Mouse (Mus musculus) embryonic stem cell, embryonic (primary cell): ENCODE data around the gene Narfl.

ENCODE experiments used
- CTCF ChIA-PET, 4 experiments: fragments of 300-600 bp in 2 of 4; fragments of 350-600 bp in 2 of 4; sonication (Branson Sonifier 250); formaldehyde crosslinking; loops; one replicate each; lab custom pipeline; 2022; ENCODE audit warnings: inconsistent platforms in 2 of 4; lab: Charles Lee
- POLR2A ChIA-PET, 4 experiments: fragments of 300-600 bp in 2 of 4; fragments of 350-600 bp in 2 of 4; sonication (Branson Sonifier 250); formaldehyde crosslinking; loops; one replicate each; lab custom pipeline; 2022; ENCODE audit warnings: antibody characterized with exemption in 4 of 4, inconsistent platforms in 1 of 4; lab: Charles Lee

The Narfl gene

GRCm38 (mm10) chr17:25825984-25826570, 52.5 kb downstream of the Narfl start:
- POLR2A ChIA-PET = interaction anchor here in 2 of 4 experiments (0.9 to 4.4 kb wide), 8 partner anchors 7 to 286 kb away, joined by 3 to 44 read pairs (median 4); partner anchors contain the start of genes Haghl (in 1 of the 2), Rhbdl1 (in 1 of the 2) and Stub1 (in 1 of the 2)
- CTCF ChIA-PET = no interaction called here

DNA sequence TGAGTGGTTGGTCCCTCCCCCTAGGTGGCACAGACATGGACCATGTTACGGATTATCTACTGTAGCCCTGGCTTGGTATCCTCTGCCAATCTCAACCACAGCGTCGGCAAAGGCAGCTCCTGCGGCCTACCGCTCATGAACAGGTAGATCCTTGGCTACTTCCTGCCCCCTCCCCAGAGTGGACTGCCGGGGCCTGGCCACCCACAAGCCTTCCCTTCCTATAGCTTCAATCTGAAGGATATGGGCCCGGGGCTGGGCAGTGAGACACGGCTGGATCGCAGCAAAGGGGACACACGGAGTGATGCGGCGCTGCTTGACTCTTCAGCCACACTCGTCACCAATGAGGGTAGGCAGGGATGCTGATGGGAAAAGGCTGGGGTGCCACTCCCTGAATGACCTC, 53.4 kb downstream of the Narfl start:
- CTCF ChIA-PET = no interaction called here
- POLR2A ChIA-PET = interaction anchor here in 2 of 4 experiments (0.6 to 9.2 kb wide), 10 partner anchors 9 to 562 kb away, joined by 3 to 92 read pairs (median 3); partner anchors contain the start of genes Capn15 (in 1 of the 2), Rhbdl1 (in 1 of the 2) and Wfikkn1 (in 1 of the 2)

DNA sequence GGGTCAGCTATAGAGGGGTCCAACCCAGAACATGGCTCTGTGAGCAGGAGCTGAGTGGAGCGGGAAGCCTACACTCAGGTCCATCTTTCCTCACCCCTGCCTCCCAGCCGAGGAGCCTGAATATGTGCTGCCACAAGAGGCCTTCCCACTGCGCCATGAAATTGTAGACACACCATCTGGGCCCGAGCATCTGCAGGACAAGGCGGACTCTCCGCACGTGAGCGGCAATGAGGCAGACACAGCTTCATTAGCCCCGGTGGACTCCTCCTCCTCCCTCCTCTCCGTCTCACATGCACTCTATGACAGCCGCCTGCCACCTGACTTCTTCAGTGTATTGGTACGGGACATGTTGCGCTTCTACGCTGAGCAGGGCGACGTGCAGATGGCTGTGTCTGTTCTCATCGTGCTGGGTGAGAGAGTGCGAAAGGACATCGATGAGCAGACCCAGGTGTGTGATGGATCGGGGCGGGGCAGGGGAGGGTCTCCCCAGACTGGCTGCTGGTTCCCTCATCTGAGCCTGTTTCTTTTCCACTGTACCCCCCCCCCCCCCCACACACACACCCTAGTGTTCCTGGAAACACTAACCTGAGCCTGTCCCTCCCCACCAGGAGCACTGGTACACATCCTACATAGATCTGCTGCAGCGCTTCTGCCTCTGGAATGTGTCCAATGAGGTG, 54.1 kb downstream of the Narfl start:
- POLR2A ChIA-PET = interaction anchor here (0.6 to 9.2 kb wide), 28 partner anchors 8 to 1411 kb away, joined by 3 to 114 read pairs (median 4); partner anchors contain the start of genes Rhbdl1 (in 3 of the 4), Rpusd1 (in 2 of the 4), Capn15 (in 1 of the 4) and Chtf18 (in 1 of the 4)
- CTCF ChIA-PET = interaction anchor here in 2 of 4 experiments (0.6 kb wide), 3 partner anchors 28 to 296 kb away, joined by 3 to 6 read pairs (median 3); partner anchors contain the start of gene Mrpl28 (in 1 of the 2)

DNA sequence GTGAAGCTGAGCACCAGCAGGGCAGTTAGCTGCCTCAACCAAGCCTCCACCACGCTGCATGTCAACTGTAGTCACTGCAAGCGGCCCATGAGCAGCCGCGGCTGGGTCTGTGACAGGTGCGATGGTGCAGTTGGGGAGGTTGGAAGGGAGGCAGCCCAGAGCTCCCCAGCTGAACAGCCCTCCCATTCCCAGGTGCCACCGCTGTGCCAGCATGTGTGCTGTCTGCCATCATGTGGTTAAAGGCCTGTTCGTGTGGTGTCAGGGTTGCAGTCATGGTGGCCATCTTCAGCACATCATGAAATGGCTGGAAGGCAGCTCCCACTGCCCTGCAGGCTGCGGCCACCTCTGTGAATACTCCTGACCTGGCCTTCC, 54.6 kb downstream of the Narfl start:
- CTCF ChIA-PET = interaction anchor here in 3 of 4 experiments (0.6 to 1.5 kb wide), 7 partner anchors 16 to 295 kb away, joined by 3 to 6 read pairs (median 3); partner anchors contain the start of genes Chtf18 (in 1 of the 3), Mrpl28 (in 1 of the 3), Narfl (in 1 of the 3) and Rhot2 (in 1 of the 3)
- POLR2A ChIA-PET = interaction anchor here (0.6 to 9.2 kb wide), 34 partner anchors 9 to 1412 kb away, joined by 3 to 114 read pairs (median 5); partner anchors contain the start of genes Rhbdl1 (in 3 of the 4), Gng13 (in 2 of the 4), Haghl (in 2 of the 4) and Rhot2 (in 2 of the 4)

GRCm38 (mm10) chr17:25828712-25829557, 55.4 kb downstream of the Narfl start, which contains the start of gene Jmjd8:
Gene Jmjd8 (plus strand): TSS chr17:25828867.
- ChIA-PET POLR2A (interaction anchor here (0.6 to 9.2 kb wide), 42 partner anchors 8 to 1412 kb away, joined by 3 to 114 read pairs (median 5); partner anchors contain the start of genes Rhbdl1 (in 3 of the 4), Rpusd1 (in 3 of the 4), Chtf18 (in 2 of the 4) and Gm20683 (in 2 of the 4)), CTCF (interaction anchor here in 3 of 4 experiments (0.6 to 1.5 kb wide), 6 partner anchors 16 to 272 kb away, joined by 3 to 6 read pairs (median 4); partner anchors contain the start of genes Chtf18 (in 1 of the 3), Narfl (in 1 of the 3), Rhot2 (in 1 of the 3) and Rpusd1 (in 1 of the 3))

GRCm38 (mm10) chr17:25829558-25830017, 56.0 kb downstream of the Narfl start:
- POLR2A ChIA-PET = interaction anchor here in 3 of 4 experiments (0.6 to 9.2 kb wide), 21 partner anchors 7 to 730 kb away, joined by 3 to 114 read pairs (median 5); partner anchors contain the start of genes Gm20683 (in 2 of the 3), Haghl (in 2 of the 3), Rhot2 (in 2 of the 3) and Capn15 (in 1 of the 3)
- CTCF ChIA-PET = interaction anchor here in 1 of 4 experiments (1.5 kb wide), 1 partner anchor 15 kb away, joined by 4 read pairs; the partner anchor contains the start of gene Rhot2

DNA sequence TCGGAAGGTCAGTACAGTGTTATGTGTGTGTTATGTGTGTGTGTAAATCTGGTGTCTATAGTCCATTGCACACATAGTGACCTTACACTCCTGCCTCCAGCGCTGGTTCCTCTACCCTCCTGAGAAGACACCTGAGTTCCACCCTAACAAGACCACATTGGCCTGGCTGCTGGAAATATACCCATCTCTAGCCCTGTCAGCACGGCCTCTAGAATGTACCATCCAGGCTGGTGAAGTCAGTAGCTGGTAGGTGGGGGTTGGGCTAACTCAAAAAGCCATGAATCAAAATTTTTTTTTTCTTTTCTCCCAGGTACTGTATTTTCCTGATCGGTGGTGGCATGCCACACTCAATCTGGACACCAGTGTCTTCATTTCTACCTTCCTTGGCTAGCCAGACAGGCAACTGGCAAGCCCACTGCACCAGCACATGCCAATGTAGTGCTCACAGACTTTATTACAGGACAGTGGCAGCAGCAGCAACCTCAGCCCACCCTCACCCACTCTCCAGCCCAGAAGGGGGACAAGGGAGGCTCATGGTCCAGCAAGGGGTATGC, 56.7 kb downstream of the Narfl start:
- CTCF ChIA-PET = interaction anchor here in 1 of 4 experiments (1.2 kb wide), 1 partner anchor 179 kb away, joined by 4 read pairs; no protein-coding TSS in a partner anchor
- POLR2A ChIA-PET = interaction anchor here in 3 of 4 experiments (0.6 to 9.2 kb wide), 15 partner anchors 11 to 103 kb away, joined by 3 to 114 read pairs (median 7); partner anchors contain the start of genes Gm20683 (in 2 of the 3), Rhot2 (in 2 of the 3), Chtf18 (in 1 of the 3) and Haghl (in 1 of the 3)

DNA sequence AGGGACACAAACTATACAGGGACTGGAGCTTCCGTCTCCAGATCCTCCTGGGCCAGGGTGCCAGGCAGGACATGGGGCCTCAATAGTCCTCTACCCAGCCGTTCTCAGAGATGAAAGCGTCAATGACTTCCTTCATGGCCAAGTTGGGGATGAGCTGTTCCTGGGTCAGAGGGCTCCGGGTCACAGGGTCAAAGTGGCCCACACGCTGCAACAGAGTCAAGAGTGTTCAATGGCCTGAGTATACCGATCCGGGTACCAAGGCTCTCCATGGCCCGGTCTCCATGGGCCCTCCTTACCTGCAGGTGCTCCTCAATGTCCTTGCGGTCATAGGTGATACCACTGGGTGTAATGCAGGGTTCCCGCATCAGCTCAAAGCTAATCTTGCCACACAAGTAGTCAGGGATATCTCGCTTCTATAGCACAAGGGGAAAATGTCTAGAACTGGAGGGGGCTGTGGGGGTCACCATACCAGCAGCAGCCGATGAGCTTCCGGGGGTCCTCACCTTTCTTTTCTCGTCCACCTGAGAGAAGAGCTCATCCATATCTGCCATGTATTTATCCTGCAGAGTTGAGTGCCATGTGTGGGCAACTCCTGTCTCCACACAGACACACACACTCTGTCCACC, 57.3 kb downstream of the Narfl start:
- POLR2A ChIA-PET = interaction anchor here (0.5 to 9.2 kb wide), 15 partner anchors 7 to 1108 kb away, joined by 3 to 114 read pairs (median 22); partner anchors contain the start of genes Gm20683 (in 3 of the 4), Rhot2 (in 2 of the 4), AC134908.4 (in 1 of the 4) and Chtf18 (in 1 of the 4)

DNA sequence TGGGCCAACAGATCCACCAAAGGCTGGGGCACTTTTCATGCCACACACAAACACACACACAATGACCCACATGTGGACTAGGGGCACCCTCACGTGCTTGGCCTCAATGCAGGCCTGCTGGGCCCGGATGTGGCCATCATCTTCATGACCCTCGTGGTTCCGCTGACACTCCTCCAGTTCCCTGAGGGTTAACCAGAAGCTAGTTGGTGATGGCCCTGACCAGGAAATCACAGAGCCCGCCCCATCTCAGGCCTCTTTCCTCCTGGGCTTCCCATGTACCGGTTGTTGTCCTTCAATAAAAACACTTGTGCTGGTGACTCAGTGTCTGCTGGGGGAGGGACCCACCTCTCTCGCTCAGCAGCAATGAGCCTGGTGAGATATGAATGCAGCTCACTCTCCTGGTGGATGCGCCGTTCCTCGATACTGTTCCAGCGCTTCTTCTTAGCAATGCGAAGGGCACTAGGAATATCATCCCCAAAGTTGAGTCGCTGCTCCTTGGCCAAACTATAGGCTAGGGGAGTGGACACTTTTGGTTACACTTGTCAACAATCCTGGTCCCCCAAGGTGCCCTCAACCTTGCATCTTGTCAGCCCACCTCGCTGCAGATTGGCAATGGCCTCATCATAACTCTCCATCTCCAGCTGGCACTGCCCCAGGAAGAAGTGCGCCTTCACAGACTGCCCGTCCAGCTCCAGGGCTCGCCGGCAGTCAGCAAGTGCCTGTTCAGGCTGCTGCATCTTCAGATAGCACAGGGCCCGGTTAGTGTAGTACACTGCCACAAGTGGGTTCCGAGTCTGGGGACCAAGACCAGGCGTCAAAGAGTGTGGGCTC, 58.1 kb downstream of the Narfl start:
- CTCF ChIA-PET = interaction anchor here (0.6 to 2.1 kb wide), 10 partner anchors 8 to 437 kb away, joined by 3 to 11 read pairs (median 5); partner anchors contain the start of genes Chtf18 (in 1 of the 4), Narfl (in 1 of the 4), Rpusd1 (in 1 of the 4) and Wdr24 (in 1 of the 4)
- POLR2A ChIA-PET = interaction anchor here (0.5 to 9.2 kb wide), 55 partner anchors 8 to 1304 kb away, joined by 3 to 114 read pairs (median 8); partner anchors contain the start of genes Gm20683 (in 3 of the 4), Wdr24 (in 3 of the 4), Chtf18 (in 2 of the 4) and Fbxl16 (in 2 of the 4)

More for the DNA sequence above, 57.3 kb downstream of the Narfl start:
- CTCF ChIA-PET = interaction anchor here in 1 of 4 experiments (1.2 kb wide), 1 partner anchor 179 kb away, joined by 4 read pairs; no protein-coding TSS in a partner anchor

DNA sequence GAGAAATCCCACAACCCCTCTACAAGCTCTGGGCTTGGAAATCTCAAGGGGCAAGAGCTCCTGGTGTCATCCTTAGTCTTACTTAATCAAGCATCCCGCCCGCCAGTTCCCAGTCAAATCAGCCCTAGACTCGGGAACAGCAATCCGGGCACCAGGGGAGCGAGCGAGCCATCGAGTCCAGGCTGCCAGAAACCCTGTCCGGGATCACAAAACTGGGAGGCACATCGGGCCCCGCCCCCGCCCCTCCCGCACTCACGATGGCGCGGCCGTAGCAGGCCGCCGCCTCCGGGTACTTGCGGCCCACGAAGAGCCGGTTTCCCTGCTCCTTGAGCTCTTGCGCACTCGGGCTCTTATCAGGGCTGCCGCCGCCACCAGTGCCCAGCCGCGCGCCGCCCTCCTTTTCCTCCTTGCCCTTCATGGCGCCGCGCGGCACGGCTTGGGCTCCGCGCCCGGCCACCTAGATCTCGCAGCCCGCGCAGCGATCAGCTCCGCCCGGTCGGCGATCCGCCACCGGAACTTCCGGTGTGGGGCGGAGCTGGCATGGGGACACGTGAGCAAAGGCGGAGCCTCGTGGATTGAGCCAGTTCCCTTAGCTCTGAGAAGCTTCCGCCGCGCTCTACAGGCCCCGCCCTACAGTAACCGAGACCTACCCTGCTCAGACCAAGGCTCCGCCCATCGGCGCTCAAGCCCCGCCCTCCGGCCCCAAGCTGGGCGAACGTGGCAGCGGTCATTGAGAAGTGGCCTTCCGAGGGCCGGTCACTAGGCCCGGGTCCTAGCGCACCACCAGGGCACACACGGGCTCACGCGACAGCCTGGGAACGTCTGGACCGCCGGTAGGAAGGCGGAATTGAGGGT, 59.1 kb downstream of the Narfl start:
- CTCF ChIA-PET = interaction anchor here (0.6 to 2.1 kb wide), 27 partner anchors 9 to 885 kb away, joined by 3 to 11 read pairs (median 4); partner anchors contain the start of genes Rhot2 (in 3 of the 4), Wdr24 (in 2 of the 4), Chtf18 (in 1 of the 4) and Fam234a (in 1 of the 4)
- POLR2A ChIA-PET = interaction anchor here (0.5 to 9.2 kb wide), 142 partner anchors 9 to 1354 kb away, joined by 3 to 114 read pairs (median 5); partner anchors contain the start of genes Chtf18 (in 4 of the 4), Rpusd1 (in 4 of the 4), Gm20683 (in 3 of the 4) and Mcrip2 (in 3 of the 4)
